Mouse (Mus musculus) embryonic facial prominence, embryonic 12.5 days (tissue): Measurements from ENCODE around the gene Acsl1. TPM values are rescaled to one million over a fixed set of nuclear protein-coding genes. Genes with fewer than 3 reads are reported as not detected.
A peak's percentile ranks its signal among the peaks of the same experiment; 100 is the strongest.

Experiments used
- ATAC-seq: fragments of 200-750 bp; cut with Nextera tagmentation; 2 replicates; pipeline ENCODE4 v1.8.0; 2017; ENCODE audit not compliant: insufficient number of reproducible peaks, insufficient read depth, low FRiP score, low TSS enrichment
- H3K27ac ChIP-seq: fragments of 300-500 bp; sonication (generic); 2 replicates; pipeline ENCODE4 v1.5.1; 2016; ENCODE audit warnings: mild to moderate bottlenecking
- H3K27me3 ChIP-seq: fragments of 300-500 bp; sonication (generic); 2 replicates; pipeline ENCODE4 v1.6.1; 2016; ENCODE audit warnings: mild to moderate bottlenecking, moderate library complexity
- H3K36me3 ChIP-seq: fragments of 300-500 bp; sonication (generic); 2 replicates; pipeline ENCODE4 v1.6.1; 2016; ENCODE audit warnings: mild to moderate bottlenecking
- H3K4me1 ChIP-seq: fragments of 300-500 bp; sonication (generic); 2 replicates; pipeline ENCODE4 v1.6.1; 2016
- H3K4me2 ChIP-seq: fragments of 300-500 bp; sonication (generic); replicated peaks from 2 replicates; pipeline ENCODE4 v1.6.1; 2016; ENCODE audit warnings: mild to moderate bottlenecking, moderate library complexity
- H3K4me3 ChIP-seq: fragments of 300-500 bp; sonication (generic); 2 replicates; pipeline ENCODE4 v1.5.1; 2016; ENCODE audit warnings: mild to moderate bottlenecking
- H3K9ac ChIP-seq: fragments of 300-500 bp; sonication (generic); 2 replicates; pipeline ENCODE4 v1.6.1; 2016; ENCODE audit warnings: mild to moderate bottlenecking, moderate library complexity
- H3K9me3 ChIP-seq: fragments of 300-500 bp; sonication (generic); 2 replicates; pipeline ENCODE4 v1.6.1; 2016; ENCODE audit warnings: mild to moderate bottlenecking, moderate library complexity
- WGBS: fragments of 180-500 bp; shearing (Covaris S2); methylation state at CpG from one replicate; pipeline ENCODE4 v1.1.7; 2016; 5-methylcytosine and 5-hydroxymethylcytosine counted together
- polyA plus RNA-seq: library from polyadenylated mRNA; unstranded; fragments of >200 nt; fragmentation: Nextera tagmentation; extraction: Ambion mirVana; gene quantifications from 2 replicates; pipeline ENCODE4 v1.2.1, GENCODE M21; 2016

Acsl1 gene
- polyA plus RNA-seq, 1 experiment from 2014 or later, result 12.2 TPM

- Histone ChIP-seq H3K27ac (no peak overlapping the region), H3K36me3 (no peaks in the 10 kb centered on the region), H3K27me3 (no peaks in the 10 kb centered on the region), H3K9me3 (no peaks in the 10 kb centered on the region), H3K4me1 (peaks cover 9% of the 10 kb centered on the region), H3K9ac (no peak overlapping the region), H3K4me2 (no peak overlapping the region), H3K4me3 (no peak overlapping the region)
- no peak for ATAC-seq
- WGBS, result 50% methylated on average over 8 of the region's 8 CpGs
Observed at GRCm38 (mm10) chr8:46512538-46512937, 41.7 kb downstream of the Acsl1 start.

DNA sequence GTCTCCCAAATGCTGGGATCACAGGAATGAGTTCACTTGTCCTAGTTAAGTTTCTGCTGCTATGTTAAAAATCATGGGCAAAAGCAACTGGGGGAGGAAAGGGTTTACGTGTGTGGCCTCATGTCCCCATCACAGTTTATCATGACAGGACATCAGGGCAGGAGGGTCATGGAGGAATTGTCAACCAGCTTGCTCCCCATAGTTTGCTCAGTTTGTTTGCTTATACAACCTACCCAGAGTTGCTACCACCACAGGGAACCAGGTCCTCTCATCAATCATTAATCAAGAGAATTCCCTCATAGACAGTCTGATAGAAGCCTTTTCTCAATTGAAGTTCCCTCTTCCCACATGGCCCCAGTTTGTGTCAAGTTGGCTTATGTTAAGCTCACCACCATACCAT is 43.2 kb downstream of the Acsl1 start:
- ATAC-seq, result no peak
- no peak overlapping the region for H3K4me3 ChIP-seq
- no peak overlapping the region for H3K4me2 ChIP-seq
- no peaks in the 10 kb centered on the region for H3K27me3 ChIP-seq
- H3K9me3 ChIP-seq, result no peaks in the 10 kb centered on the region
- H3K27ac ChIP-seq, result no peak overlapping the region
- WGBS, result 100% methylated on average over 1 of the region's 1 CpGs
- H3K4me1 ChIP-seq, result peaks cover 7% of the 10 kb centered on the region
- H3K9ac ChIP-seq, result no peak overlapping the region
- H3K36me3 ChIP-seq, result no peaks in the 10 kb centered on the region

- no peak overlapping the region for H3K4me2 ChIP-seq
- no peak for ATAC-seq
- no peak overlapping the region for H3K4me3 ChIP-seq
- H3K27ac ChIP-seq, result no peak overlapping the region
- H3K27me3 ChIP-seq, result no peaks in the 10 kb centered on the region
- H3K9me3 ChIP-seq, result no peaks in the 10 kb centered on the region
- H3K36me3 ChIP-seq, result no peaks in the 10 kb centered on the region
- H3K4me1 ChIP-seq, result peaks cover 11% of the 10 kb centered on the region
- H3K9ac ChIP-seq, result no peak overlapping the region
- WGBS, result 89% methylated on average over 6 of the region's 6 CpGs
Observed at GRCm38 (mm10) chr8:46520667-46521066, 49.8 kb downstream of the Acsl1 start.

- Histone ChIP-seq H3K27ac (no peak overlapping the region), H3K4me3 (no peak overlapping the region), H3K36me3 (no peaks in the 10 kb centered on the region), H3K9ac (no peak overlapping the region), H3K27me3 (no peaks in the 10 kb centered on the region), H3K4me1 (peaks cover 15% of the 10 kb centered on the region), H3K4me2 (no peak overlapping the region), H3K9me3 (no peaks in the 10 kb centered on the region)
- ATAC-seq, result no peak
- 90% methylated on average over 8 of the region's 8 CpGs for WGBS
Observed at GRCm38 (mm10) chr8:46526098-46526497, 55.3 kb downstream of the Acsl1 start.

- 68% methylated on average over 10 of the region's 10 CpGs for WGBS
- H3K4me1 ChIP-seq, result peaks cover 15% of the 10 kb centered on the region
- no peaks in the 10 kb centered on the region for H3K27me3 ChIP-seq
- H3K9me3 ChIP-seq, result no peaks in the 10 kb centered on the region
- no peak overlapping the region for H3K9ac ChIP-seq
- no peaks in the 10 kb centered on the region for H3K36me3 ChIP-seq
- no peak overlapping the region for H3K27ac ChIP-seq
- ATAC-seq, result no peak
- no peak overlapping the region for H3K4me3 ChIP-seq
- no peak overlapping the region for H3K4me2 ChIP-seq
Observed at GRCm38 (mm10) chr8:46526821-46527220, 56.0 kb downstream of the Acsl1 start.

- Histone ChIP-seq H3K27ac (no peak overlapping the region), H3K27me3 (no peaks in the 10 kb centered on the region), H3K36me3 (no peaks in the 10 kb centered on the region; the same call in 1 of the 2 replicates), H3K4me1 (peaks cover 14% of the 10 kb centered on the region), H3K9me3 (no peaks in the 10 kb centered on the region), H3K4me2 (no peak overlapping the region), H3K4me3 (no peak overlapping the region), H3K9ac (no peak overlapping the region)
- no peak for ATAC-seq
- WGBS, result 77% methylated on average over 4 of the region's 4 CpGs
Observed at GRCm38 (mm10) chr8:46529508-46529907, 58.7 kb downstream of the Acsl1 start.

DNA sequence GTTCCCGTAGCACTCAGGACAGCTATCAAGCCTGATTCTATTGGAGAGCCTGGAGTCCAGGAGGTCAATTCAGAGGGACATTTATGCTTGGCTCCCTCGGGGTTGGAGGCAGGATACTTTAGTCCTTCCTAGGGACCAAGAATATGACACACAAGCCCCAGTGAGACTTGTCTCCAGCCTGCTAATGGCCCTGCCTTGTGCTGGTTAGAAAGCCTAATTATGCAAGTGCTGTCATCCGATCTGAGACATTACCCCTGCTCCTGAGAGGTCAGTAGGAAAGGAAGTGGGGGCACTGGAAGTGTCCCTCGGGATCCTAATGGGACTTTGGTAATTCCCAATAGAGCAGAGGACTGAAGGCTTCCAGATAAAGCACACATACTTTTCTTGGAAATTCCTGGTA is 59.7 kb downstream of the Acsl1 start:
- H3K4me1 ChIP-seq, result peaks cover 4% of the 10 kb centered on the region
- H3K4me2 ChIP-seq, result no peak overlapping the region
- no peaks in the 10 kb centered on the region; the same call in 1 of the 2 replicates for H3K36me3 ChIP-seq
- no peak for ATAC-seq
- no peak overlapping the region for H3K4me3 ChIP-seq
- no peaks in the 10 kb centered on the region for H3K9me3 ChIP-seq
- WGBS, result 19% methylated on average over 4 of the region's 4 CpGs
- H3K27me3 ChIP-seq, result no peaks in the 10 kb centered on the region
- H3K9ac ChIP-seq, result no peak overlapping the region
- H3K27ac ChIP-seq, result no peak overlapping the region

GRCm38 (mm10) chr8:46533926-46534325 is 63.1 kb downstream of the Acsl1 start:
- no peak for ATAC-seq
- WGBS, result 76% methylated on average over 7 of the region's 7 CpGs
- Histone ChIP-seq H3K27me3 (no peaks in the 10 kb centered on the region), H3K36me3 (no peaks in the 10 kb centered on the region; the same call in 1 of the 2 replicates), H3K4me2 (no peak overlapping the region), H3K4me3 (no peak overlapping the region), H3K27ac (no peak overlapping the region), H3K9me3 (no peaks in the 10 kb centered on the region), H3K9ac (no peak overlapping the region), H3K4me1 (no peaks in the 10 kb centered on the region)

GRCm38 (mm10) chr8:46539701-46540100 is 68.9 kb downstream of the Acsl1 start:
- H3K9ac ChIP-seq, result no peak overlapping the region
- ATAC-seq, result no peak
- H3K27ac ChIP-seq, result peak overlapping the region; percentile 36; the same call in 1 of the 2 replicates
- no peaks in the 10 kb centered on the region for H3K36me3 ChIP-seq
- no peak overlapping the region for H3K4me3 ChIP-seq
- H3K9me3 ChIP-seq, result no peaks in the 10 kb centered on the region
- H3K4me2 ChIP-seq, result no peak overlapping the region
- 57% methylated on average over 5 of the region's 5 CpGs for WGBS
- no peaks in the 10 kb centered on the region for H3K27me3 ChIP-seq
- H3K4me1 ChIP-seq, result no peaks in the 10 kb centered on the region; the same call in 1 of the 2 replicates

GRCm38 (mm10) chr8:46543191-46543590 is 72.4 kb downstream of the Acsl1 start:
- Histone ChIP-seq H3K4me2 (no peak overlapping the region), H3K36me3 (no peaks in the 10 kb centered on the region), H3K4me3 (no peak overlapping the region), H3K4me1 (peaks cover 3% of the 10 kb centered on the region; the same call in 1 of the 2 replicates), H3K9me3 (no peaks in the 10 kb centered on the region), H3K9ac (no peak overlapping the region), H3K27me3 (no peaks in the 10 kb centered on the region), H3K27ac (no peak overlapping the region)
- ATAC-seq, result no peak
- WGBS, result 62% methylated on average over 7 of the region's 7 CpGs

DNA sequence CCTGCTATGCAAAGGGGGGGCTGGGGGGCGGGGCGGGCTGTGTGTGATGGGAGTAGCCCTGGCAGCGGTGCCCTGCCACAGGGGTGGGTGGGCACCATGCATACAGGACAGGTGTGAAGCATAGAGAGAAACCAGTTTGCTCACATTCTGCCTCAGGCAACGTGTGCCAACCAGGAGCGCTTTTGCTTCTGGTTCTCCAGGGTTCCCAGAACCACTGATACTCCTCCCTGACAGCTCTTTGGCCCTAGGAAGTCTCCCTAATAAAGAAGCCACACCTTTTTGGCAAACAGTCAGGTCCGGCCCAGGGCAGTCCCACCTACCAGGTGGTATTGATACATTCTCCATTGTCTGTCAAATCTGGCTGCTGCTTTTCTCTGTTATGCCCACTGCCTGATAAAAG is 72.8 kb downstream of the Acsl1 start:
- ATAC-seq, result no peak
- H3K36me3 ChIP-seq, result no peaks in the 10 kb centered on the region
- peaks cover 3% of the 10 kb centered on the region; the same call in 1 of the 2 replicates for H3K4me1 ChIP-seq
- no peak overlapping the region for H3K9ac ChIP-seq
- H3K4me3 ChIP-seq, result no peak overlapping the region
- H3K9me3 ChIP-seq, result no peaks in the 10 kb centered on the region
- no peak overlapping the region for H3K4me2 ChIP-seq
- no peak overlapping the region for H3K27ac ChIP-seq
- 75% methylated on average over 6 of the region's 6 CpGs for WGBS
- H3K27me3 ChIP-seq, result no peaks in the 10 kb centered on the region

DNA sequence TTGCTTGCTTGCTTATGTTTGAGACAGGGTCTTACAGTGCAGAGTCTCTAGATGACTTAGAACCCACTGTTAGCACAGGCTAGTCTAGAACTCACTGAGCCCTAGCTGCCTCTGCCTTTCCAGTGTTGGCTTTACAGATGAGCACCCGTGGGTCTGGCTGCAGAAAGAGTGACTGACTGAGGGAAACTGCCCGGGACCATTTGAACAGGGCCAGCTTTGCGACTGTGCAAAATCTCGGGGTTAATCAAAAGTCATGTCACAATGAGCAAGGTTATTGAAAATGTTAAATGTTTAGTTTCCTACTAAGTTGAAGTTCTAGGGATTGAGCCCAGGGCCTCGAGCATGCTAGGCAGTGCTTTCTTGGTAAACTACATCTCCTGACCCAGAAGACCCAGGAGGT is 75.0 kb downstream of the Acsl1 start:
- no peaks in the 10 kb centered on the region for H3K36me3 ChIP-seq
- no peaks in the 10 kb centered on the region for H3K27me3 ChIP-seq
- H3K4me1 ChIP-seq, result peaks cover 3% of the 10 kb centered on the region; the same call in 1 of the 2 replicates
- no peak for ATAC-seq
- no peak overlapping the region for H3K27ac ChIP-seq
- H3K9ac ChIP-seq, result no peak overlapping the region
- H3K4me2 ChIP-seq, result no peak overlapping the region
- no peak overlapping the region for H3K4me3 ChIP-seq
- WGBS, result 86% methylated on average over 5 of the region's 5 CpGs
- no peaks in the 10 kb centered on the region for H3K9me3 ChIP-seq
